Mouse (Mus musculus): ENCODE measurements around the gene Gm13078. TPM values are rescaled to one million over a fixed set of nuclear protein-coding genes. Genes with fewer than 3 reads are reported as not detected.

Gene Gm13078
- not detected in 2 replicates for polyA plus RNA-seq (2014; fragmentation: Nextera tagmentation; extraction: Ambion mirVana)

- no peaks in the 10 kb centered on the region for H3K36me3 ChIP-seq (ENCODE audit: control insufficient read depth, insufficient read depth, low read length)
Measured at GRCm38 (mm10) chr4:143719155-143719554, at the start of gene Gm13078. Gm13078 (plus strand) TSS chr4:143719455.

GRCm38 (mm10) chr4:143702611-143703010 lies 16.6 kb upstream of the Gm13078 start, which contains the start of gene Gm13089:
Gm13089 (minus strand) TSS chr4:143702711.
- no peaks in the 10 kb centered on the region for H3K36me3 ChIP-seq (ENCODE audit: control insufficient read depth, insufficient read depth, low read length)
- no peaks in the 10 kb centered on the region for H3K9me3 ChIP-seq (ENCODE audit: control insufficient read depth, low read length)
- H3K27ac ChIP-seq (ENCODE audit: low read depth): no peak within 1 kb of the TSS
- 85% methylated on average over 2 of the region's 2 CpGs for WGBS
- DNase-seq (ENCODE audit: low spot score) (no peak), ATAC-seq (replicated peaks; ENCODE audit: low FRiP score, low TSS enrichment, low read depth) (no peak)
- no peak within 1 kb of the TSS for H3K4me2 ChIP-seq (ENCODE audit: low read length)
- no peak within 1 kb of the TSS for H3K4me3 ChIP-seq (ENCODE audit: low read depth, low read length)
- H3K27me3 ChIP-seq (replicated peaks; ENCODE audit: control insufficient read depth, insufficient read depth, low read length): no peaks in the 10 kb centered on the region
- H3K4me1 ChIP-seq (replicated peaks; ENCODE audit: control insufficient read depth, insufficient read depth, low read length): no peaks in the 10 kb centered on the region
- H3K9ac ChIP-seq (ENCODE audit: low read length): no peak within 1 kb of the TSS

More at GRCm38 (mm10) chr4:143719155-143719554, at the start of gene Gm13078:
- no peak within 1 kb of the TSS for H3K4me2 ChIP-seq (ENCODE audit: low read length)
- no peaks in the 10 kb centered on the region for H3K9me3 ChIP-seq (ENCODE audit: control insufficient read depth, low read length)
- 68% methylated on average over 1 of the region's 1 CpGs for WGBS
- H3K9ac ChIP-seq (ENCODE audit: low read length): no peak within 1 kb of the TSS
- no peaks in the 10 kb centered on the region for H3K4me1 ChIP-seq (replicated peaks; ENCODE audit: control insufficient read depth, insufficient read depth, low read length)
- no peaks in the 10 kb centered on the region for H3K27me3 ChIP-seq (replicated peaks; ENCODE audit: control insufficient read depth, insufficient read depth, low read length)
- no peak within 1 kb of the TSS for H3K27ac ChIP-seq (ENCODE audit: low read depth)
- DNase-seq (ENCODE audit: low spot score): no peak
- no peak within 1 kb of the TSS for H3K4me3 ChIP-seq (ENCODE audit: low read depth, low read length)
- no peak for ATAC-seq (replicated peaks; ENCODE audit: low FRiP score, low TSS enrichment, low read depth)

Other genes with a start within 250 kb of the Gm13078 start
- not detected in 2 replicates for gene Gm13043, start 208.1 kb upstream of the Gm13078 start, polyA plus RNA-seq (2014; fragmentation: Nextera tagmentation; extraction: Ambion mirVana)
- gene Gm13040, start 183.5 kb upstream of the Gm13078 start, polyA plus RNA-seq (2014; fragmentation: Nextera tagmentation; extraction: Ambion mirVana): not detected in 2 replicates
- gene BC080695, start 167.8 kb upstream of the Gm13078 start, polyA plus RNA-seq (2014; fragmentation: Nextera tagmentation; extraction: Ambion mirVana): not detected in 2 replicates
- not detected in 2 replicates for gene Gm13057, start 167.7 kb upstream of the Gm13078 start, polyA plus RNA-seq (2014; fragmentation: Nextera tagmentation; extraction: Ambion mirVana)
- not detected in 2 replicates for gene Gm13083, start 104.5 kb upstream of the Gm13078 start, polyA plus RNA-seq (2014; fragmentation: Nextera tagmentation; extraction: Ambion mirVana)
- gene Gm13088, start 62.2 kb upstream of the Gm13078 start, polyA plus RNA-seq (2014; fragmentation: Nextera tagmentation; extraction: Ambion mirVana): not detected in 2 replicates
- not detected in 2 replicates for gene Gm13089, start 16.7 kb upstream of the Gm13078 start, polyA plus RNA-seq (2014; fragmentation: Nextera tagmentation; extraction: Ambion mirVana)
- gene Gm13023, start 69.9 kb downstream of the Gm13078 start, polyA plus RNA-seq (2014; fragmentation: Nextera tagmentation; extraction: Ambion mirVana): not detected in 2 replicates
- gene Gm13084, start 96.6 kb downstream of the Gm13078 start, polyA plus RNA-seq (2014; fragmentation: Nextera tagmentation; extraction: Ambion mirVana): not detected in 2 replicates
- not detected in 2 replicates for gene Gm13103, start 127.0 kb downstream of the Gm13078 start, polyA plus RNA-seq (2014; fragmentation: Nextera tagmentation; extraction: Ambion mirVana)
- not detected in 2 replicates for gene Pramef6, start 180.9 kb downstream of the Gm13078 start, polyA plus RNA-seq (2014; fragmentation: Nextera tagmentation; extraction: Ambion mirVana)
- not detected in 2 replicates for gene Pramef25, start 231.6 kb downstream of the Gm13078 start, polyA plus RNA-seq (2014; fragmentation: Nextera tagmentation; extraction: Ambion mirVana)
- gene Gm13101, start 247.5 kb downstream of the Gm13078 start, polyA plus RNA-seq (2014; fragmentation: Nextera tagmentation; extraction: Ambion mirVana): not detected in 2 replicates

Measured in intestine, embryonic 14.5 days (tissue).